Mouse (Mus musculus) stomach, embryonic 14.5 days (tissue): ENCODE measurements around the gene Mettl9. TPM values are rescaled to one million over a fixed set of nuclear protein-coding genes. Genes with fewer than 3 reads are reported as not detected.

Experiments used
- ATAC-seq: fragments of 200-750 bp; cut with Nextera tagmentation; 2 replicates; pipeline ENCODE4 v1.8.0; 2017; ENCODE audit warnings: low read depth, moderate TSS enrichment; ENCODE audit not compliant: insufficient number of reproducible peaks, insufficient read depth, low FRiP score
- H3K27ac ChIP-seq: fragments of 300-500 bp; sonication (generic); 2 replicates; pipeline ENCODE4 v1.5.1; 2014; ENCODE audit warnings: mild to moderate bottlenecking, low read length, moderate library complexity, mixed read lengths
- H3K27me3 ChIP-seq: fragments of 300-500 bp; sonication (generic); 2 replicates; pipeline ENCODE4 v1.6.1; 2014; ENCODE audit warnings: low read length, control low read depth, mixed read lengths; ENCODE audit not compliant: control insufficient read depth, insufficient read depth
- H3K36me3 ChIP-seq: fragments of 300-500 bp; sonication (generic); 2 replicates; pipeline ENCODE4 v1.6.1; 2014; ENCODE audit warnings: mild to moderate bottlenecking, control low read depth, low read length, moderate library complexity, mixed read lengths; ENCODE audit not compliant: control insufficient read depth, insufficient read depth
- H3K4me1 ChIP-seq: fragments of 300-500 bp; sonication (generic); 2 replicates; pipeline ENCODE4 v1.6.1; 2014; ENCODE audit warnings: low read length, control low read depth, mixed read lengths; ENCODE audit not compliant: control insufficient read depth, insufficient read depth
- H3K4me2 ChIP-seq: fragments of 300-500 bp; sonication (generic); replicated peaks from 2 replicates; pipeline ENCODE4 v1.6.1; 2014; ENCODE audit warnings: low read depth, low read length, control low read depth
- H3K4me3 ChIP-seq: fragments of 300-500 bp; sonication (generic); 2 replicates; pipeline ENCODE4 v1.5.1; 2014; ENCODE audit warnings: low read depth, low read length, control low read depth
- H3K9ac ChIP-seq: fragments of 300-500 bp; sonication (generic); replicated peaks from 2 replicates; pipeline ENCODE4 v1.6.1; 2014; ENCODE audit warnings: low read depth, mild to moderate bottlenecking, control low read depth, low read length, moderate library complexity, mixed read lengths
- H3K9me3 ChIP-seq: fragments of 300-500 bp; sonication (generic); 2 replicates; pipeline ENCODE4 v1.6.1; 2016; ENCODE audit warnings: low read depth, low read length, control low read depth; ENCODE audit not compliant: control insufficient read depth
- WGBS: fragments of 180-500 bp; shearing (Covaris S2); extraction: QIAGEN DNeasy Blood & Tissue Kit; methylation state at CpG from one replicate; pipeline ENCODE4 v1.1.7; 2014; 5-methylcytosine and 5-hydroxymethylcytosine counted together
- polyA plus RNA-seq: library from polyadenylated mRNA; unstranded; fragments of >200 nt; fragmentation: Nextera tagmentation; extraction: Ambion mirVana; gene quantifications from 2 replicates; pipeline ENCODE4 v1.2.1, GENCODE M21; 2014

Mettl9 gene
- polyA plus RNA-seq, 1 experiment from 2014 or later: 163 TPM

DNA sequence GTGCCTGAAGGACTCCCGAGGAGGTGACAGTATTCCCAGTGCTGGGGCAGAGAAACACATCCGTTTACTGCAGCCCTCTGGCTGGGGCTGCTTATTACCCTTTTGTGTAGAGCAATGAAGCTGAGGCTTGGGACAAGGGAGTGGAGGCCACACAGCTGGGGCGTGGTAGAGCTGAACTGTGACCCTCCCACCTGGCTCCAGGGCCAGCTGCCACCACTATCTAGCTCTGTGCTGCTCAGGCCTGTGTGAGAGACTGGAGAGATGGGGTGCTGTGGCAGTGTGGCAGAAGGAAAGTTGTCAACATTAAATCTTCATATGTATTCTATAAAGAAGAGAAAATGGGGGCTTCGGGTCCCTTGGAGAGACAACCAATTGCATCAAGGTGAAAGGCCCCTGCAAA is 58.8 kb downstream of the Mettl9 start:
- no peak for ATAC-seq
- H3K9me3 ChIP-seq: no peaks in the 10 kb centered on the region
- no peaks in the 10 kb centered on the region for H3K36me3 ChIP-seq
- H3K27ac ChIP-seq: no peak overlapping the region
- H3K9ac ChIP-seq: no peak overlapping the region
- no peaks in the 10 kb centered on the region for H3K27me3 ChIP-seq
- H3K4me3 ChIP-seq: no peak overlapping the region
- H3K4me2 ChIP-seq: no peak overlapping the region
- no peaks in the 10 kb centered on the region for H3K4me1 ChIP-seq
- 68% methylated on average over 4 of the region's 4 CpGs for WGBS

- WGBS: 64% methylated on average over 10 of the region's 10 CpGs
- Histone ChIP-seq H3K27ac (no peak overlapping the region), H3K4me3 (no peak overlapping the region), H3K9me3 (no peaks in the 10 kb centered on the region), H3K27me3 (no peaks in the 10 kb centered on the region), H3K9ac (no peak overlapping the region), H3K4me1 (no peaks in the 10 kb centered on the region), H3K4me2 (no peak overlapping the region), H3K36me3 (no peaks in the 10 kb centered on the region)
- no peak for ATAC-seq
Measured at GRCm38 (mm10) chr7:121098614-121099389, 64.6 kb downstream of the Mettl9 start.

GRCm38 (mm10) chr7:121107851-121108250 is 73.6 kb downstream of the Mettl9 start:
- 62% methylated on average over 3 of the region's 3 CpGs for WGBS
- H3K27ac ChIP-seq: no peak overlapping the region
- no peak overlapping the region for H3K4me3 ChIP-seq
- no peak overlapping the region for H3K4me2 ChIP-seq
- 0 out of 2 replicates have a peak, but pooled peaks cover 3% of the 10 kb centered on the region for H3K4me1 ChIP-seq
- ATAC-seq: no peak
- H3K9me3 ChIP-seq: no peaks in the 10 kb centered on the region
- no peaks in the 10 kb centered on the region for H3K27me3 ChIP-seq
- H3K9ac ChIP-seq: no peak overlapping the region
- no peaks in the 10 kb centered on the region for H3K36me3 ChIP-seq

- H3K4me3 ChIP-seq: no peak overlapping the region
- no peaks in the 10 kb centered on the region for H3K27me3 ChIP-seq
- H3K9me3 ChIP-seq: no peaks in the 10 kb centered on the region
- no peak overlapping the region for H3K27ac ChIP-seq
- H3K4me1 ChIP-seq: 0 out of 2 replicates have a peak, but pooled peaks cover 3% of the 10 kb centered on the region
- peak; percentile 37; the same call in 1 of the 2 replicates for ATAC-seq
- H3K36me3 ChIP-seq: no peaks in the 10 kb centered on the region
- no peak overlapping the region for H3K4me2 ChIP-seq
- 9% methylated on average over 3 of the region's 3 CpGs for WGBS
- no peak overlapping the region for H3K9ac ChIP-seq
Measured at GRCm38 (mm10) chr7:121111321-121111720, 77.1 kb downstream of the Mettl9 start.

DNA sequence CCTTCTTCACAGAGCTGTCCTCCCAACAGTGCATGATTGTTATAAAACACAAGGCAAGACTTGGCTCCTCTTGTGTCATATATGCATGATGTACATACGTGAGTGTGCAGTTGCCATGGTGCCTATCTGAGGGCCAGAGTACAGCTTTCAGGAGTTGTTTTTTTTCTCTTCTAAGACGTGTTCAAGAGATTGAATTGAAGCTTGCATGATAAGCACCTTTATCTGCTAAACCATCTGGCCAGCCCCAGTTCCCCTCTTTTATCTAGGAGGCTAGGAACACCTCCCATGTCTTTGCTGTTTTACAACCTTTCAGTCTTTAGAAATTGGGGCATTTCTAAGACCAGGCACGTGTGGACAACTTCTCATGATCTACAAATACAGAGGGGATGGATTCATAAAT is 77.5 kb downstream of the Mettl9 start:
- Histone ChIP-seq H3K4me3 (no peak overlapping the region), H3K9ac (no peak overlapping the region), H3K27me3 (no peaks in the 10 kb centered on the region), H3K36me3 (no peaks in the 10 kb centered on the region), H3K4me1 (0 out of 2 replicates have a peak, but pooled peaks cover 3% of the 10 kb centered on the region), H3K9me3 (no peaks in the 10 kb centered on the region), H3K27ac (no peak overlapping the region), H3K4me2 (no peak overlapping the region)
- no peak for ATAC-seq
- 60% methylated on average over 3 of the region's 3 CpGs for WGBS

DNA sequence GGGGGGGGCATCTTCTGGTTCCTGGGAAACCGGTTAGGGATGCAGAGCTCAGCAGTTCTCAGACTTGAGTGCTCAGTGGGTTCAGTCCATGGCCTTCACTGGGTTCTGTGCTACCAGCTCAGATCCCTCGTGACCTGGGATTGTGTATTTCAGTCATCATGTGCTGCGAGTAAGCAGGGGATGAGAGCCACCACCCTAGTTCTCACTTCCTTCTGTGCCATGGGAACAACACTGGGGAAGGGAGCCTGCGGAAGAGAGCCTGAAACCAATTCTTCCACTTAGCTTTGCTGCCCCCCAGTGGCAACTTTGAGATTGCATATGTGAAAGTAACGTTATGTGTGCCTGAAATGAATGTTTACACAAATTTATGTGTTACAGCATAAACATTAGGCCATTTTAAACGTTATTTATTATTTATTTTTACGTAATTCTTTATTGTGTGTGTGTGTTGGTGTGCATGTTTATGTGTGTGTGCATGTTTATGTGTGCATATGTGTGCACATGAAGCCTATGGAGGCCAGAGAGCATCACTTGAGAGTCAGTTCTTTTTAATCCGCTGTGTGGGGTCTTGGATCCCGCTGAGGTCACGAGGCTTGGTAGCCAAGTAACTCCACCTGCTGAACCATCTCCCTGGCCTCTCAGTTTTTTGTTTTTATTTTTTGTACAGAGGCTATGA is 86.0 kb downstream of the Mettl9 start:
- Histone ChIP-seq H3K4me3 (no peak overlapping the region), H3K9me3 (no peaks in the 10 kb centered on the region), H3K4me2 (no peak overlapping the region), H3K27me3 (no peaks in the 10 kb centered on the region), H3K36me3 (no peaks in the 10 kb centered on the region), H3K27ac (no peak overlapping the region), H3K9ac (no peak overlapping the region), H3K4me1 (no peaks in the 10 kb centered on the region)
- 11% methylated on average over 10 of the region's 10 CpGs for WGBS
- peak; percentile 56; the same call in 1 of the 2 replicates for ATAC-seq

Other genes starting within 250 kb of the Mettl9 start
- not detected in 2 replicates for gene Gm5737, start 222.1 kb upstream of the Mettl9 start, polyA plus RNA-seq
- gene Eef2k, start 191.6 kb upstream of the Mettl9 start, polyA plus RNA-seq: 21.1 and 23.0 TPM in 2 replicates
- 26.3 and 28.0 TPM in 2 replicates for gene Polr3e, start 116.7 kb upstream of the Mettl9 start, polyA plus RNA-seq
- 12.6 and 13.2 TPM in 2 replicates for gene Cdr2, start 52.1 kb upstream of the Mettl9 start, polyA plus RNA-seq
- gene Mfsd13b, start 51.9 kb upstream of the Mettl9 start, polyA plus RNA-seq: 0.32 TPM in 1 of 2 replicates, not detected in the other
- 1.7 and 2.9 TPM in 2 replicates for gene Igsf6, start 40.1 kb downstream of the Mettl9 start, polyA plus RNA-seq
- 0.10 and 0.17 TPM in 2 replicates for gene Otoa, start 47.2 kb downstream of the Mettl9 start, polyA plus RNA-seq